Mouse (Mus musculus) myocyte (in vitro differentiated cells): ENCODE measurements at regions not wholly inside any gene's neighbourhood (a gene's known extent, or its start where the extent isn't known, plus 50 kb on each side); places are given as distances from the start of the nearest gene placed in this dataset.

Source experiments
- H3K27me3 ChIP-seq: one replicate; pipeline ENCODE4 v1.6.1; 2011; ENCODE audit not compliant: control insufficient read depth, insufficient read depth, insufficient read length
- H3K36me3 ChIP-seq: one replicate; pipeline ENCODE4 v1.6.1; 2011; ENCODE audit not compliant: control insufficient read depth, insufficient read depth
- H3K4me2 ChIP-seq: one replicate; pipeline ENCODE4 v1.6.1; 2011; ENCODE audit warnings: low read depth, control low read depth
- H3K4me3 ChIP-seq: one replicate; pipeline ENCODE4 v1.5.1; 2011; ENCODE audit warnings: mild to moderate bottlenecking, control low read depth, moderate library complexity
- H3K79me2 ChIP-seq: one replicate; pipeline ENCODE4 v1.6.1; 2011; ENCODE audit not compliant: control insufficient read depth, insufficient read depth
- H3ac ChIP-seq: one replicate; pipeline ENCODE4 v1.6.1; 2011; ENCODE audit not compliant: control insufficient read depth, insufficient read length
- MYOG ChIP-seq, 3 experiments: IDR thresholded peaks; one replicate each; pipeline ENCODE4 v1.6.1; 2011; ENCODE audit warnings: control low read depth in 2 of 3, low read depth in 2 of 3, mild to moderate bottlenecking in 2 of 3; ENCODE audit not compliant: insufficient read length in 2 of 3, control insufficient read depth in 1 of 3, insufficient read depth in 1 of 3
- POLR2AphosphoS2 ChIP-seq: IDR thresholded peaks from one replicate; pipeline ENCODE4 v1.6.1; 2011; ENCODE audit warnings: low read depth, control low read depth; ENCODE audit not compliant: insufficient read length

DNA sequence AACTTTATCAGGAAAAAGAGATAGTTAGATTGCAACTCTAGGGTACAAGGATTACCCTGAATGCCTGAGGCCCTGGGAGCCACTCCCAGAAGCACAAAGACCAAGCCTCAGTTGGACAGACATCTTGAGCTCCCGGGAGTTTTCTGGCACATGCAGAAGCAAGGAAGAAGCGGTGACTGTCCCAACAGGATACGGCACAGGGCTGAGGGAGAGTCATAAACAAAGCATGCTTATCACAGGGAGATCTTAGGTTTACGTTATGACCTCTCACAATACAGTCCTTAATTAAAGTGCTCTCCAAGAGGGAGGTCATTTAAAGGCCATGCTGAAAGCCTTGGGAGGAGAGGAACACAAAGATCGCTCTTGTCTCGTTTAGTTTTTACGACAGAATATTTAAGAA lies 143.1 kb downstream of the Gm11361 start:
- H3K27me3 ChIP-seq: no peaks in the 10 kb centered on the region
- no peak overlapping the region for H3K4me2 ChIP-seq
- peak; percentile 47 for TF ChIP-seq POLR2AphosphoS2
- no peak for TF ChIP-seq MYOG (IDR thresholded peaks at IDR 0.05; ENCODE audit: control insufficient read depth in 1 of 3, insufficient read depth in 1 of 3, insufficient read length in 2 of 3, low read depth in 2 of 3)
- H3ac ChIP-seq: no peak overlapping the region
- H3K79me2 ChIP-seq: no peaks in the 10 kb centered on the region
- peaks cover 13% of the 10 kb centered on the region for H3K36me3 ChIP-seq
- no peak overlapping the region for H3K4me3 ChIP-seq
